Mouse (Mus musculus) liver, postnatal 0 days (tissue): ENCODE results near the gene Apeh. TPM values are rescaled to one million over a fixed set of nuclear protein-coding genes. Genes with fewer than 3 reads are reported as not detected.
A peak's percentile ranks its signal among the peaks of the same experiment; 100 is the strongest.

ENCODE experiments used
- ATAC-seq: fragments of 200-750 bp; cut with Nextera tagmentation; 2 replicates; pipeline ENCODE4 v1.8.0; 2017; ENCODE audit warnings: mild to moderate bottlenecking, moderate library complexity
- DNase-seq: peaks from one replicate; pipeline ENCODE4 v3.0.0-alpha.2; 2016
- H3K27ac ChIP-seq: fragments of 300-500 bp; sonication (generic); 2 replicates; pipeline ENCODE4 v1.5.1; 2014; ENCODE audit warnings: antibody characterized with exemption, moderate library complexity, mild to moderate bottlenecking, low read depth
- H3K27me3 ChIP-seq: fragments of 300-500 bp; sonication (generic); 2 replicates; pipeline ENCODE4 v1.6.1; 2014; ENCODE audit warnings: low read length, control low read depth, mixed read lengths; ENCODE audit not compliant: insufficient read depth
- H3K36me3 ChIP-seq: fragments of 300-500 bp; sonication (generic); replicated peaks from 2 replicates; pipeline ENCODE4 v1.6.1; 2014; ENCODE audit warnings: mild to moderate bottlenecking, control low read depth, low read length, moderate library complexity, mixed read lengths; ENCODE audit not compliant: insufficient read depth
- H3K4me1 ChIP-seq: fragments of 300-500 bp; sonication (generic); 2 replicates; pipeline ENCODE4 v1.6.1; 2014; ENCODE audit warnings: antibody characterized with exemption, mild to moderate bottlenecking, control low read depth; ENCODE audit not compliant: insufficient read depth
- H3K4me2 ChIP-seq: fragments of 300-500 bp; sonication (generic); 2 replicates; pipeline ENCODE4 v1.6.1; 2014; ENCODE audit warnings: low read depth, mild to moderate bottlenecking, low read length, moderate library complexity, mixed read lengths
- H3K4me3 ChIP-seq: fragments of 300-500 bp; sonication (generic); 2 replicates; pipeline ENCODE4 v1.5.1; 2014; ENCODE audit warnings: low read depth, low read length
- H3K9ac ChIP-seq: fragments of 300-500 bp; sonication (generic); replicated peaks from 2 replicates; pipeline ENCODE4 v1.6.1; 2014; ENCODE audit warnings: mild to moderate bottlenecking, moderate library complexity
- H3K9me3 ChIP-seq: fragments of 300-500 bp; sonication (generic); 2 replicates; pipeline ENCODE4 v1.6.1; 2016; ENCODE audit warnings: mild to moderate bottlenecking, control low read depth, low read length, mixed read lengths
- CTCF ChIP-seq: sonication (generic); IDR thresholded peaks from 2 replicates; pipeline ENCODE4 v1.5.1; 2016; ENCODE audit warnings: antibody characterized with exemption, low read depth
- EP300 ChIP-seq: IDR thresholded peaks from 2 replicates; pipeline ENCODE4 v1.6.1; 2016; ENCODE audit warnings: antibody characterized with exemption, low read depth, mild to moderate bottlenecking
- WGBS: fragments of 180-500 bp; shearing (Covaris S2); extraction: QIAGEN DNeasy Blood & Tissue Kit; methylation state at CpG from one replicate; pipeline ENCODE4 v1.1.7; 2014; ENCODE audit not compliant: insufficient replicate concordance; 5-methylcytosine and 5-hydroxymethylcytosine counted together
- polyA plus RNA-seq: library from polyadenylated mRNA; unstranded; fragments of >200 nt; fragmentation: Nextera tagmentation; extraction: Ambion mirVana; gene quantifications from 2 replicates; pipeline ENCODE4 v1.2.1, GENCODE M21; 2015

The Apeh gene
- polyA plus RNA-seq, 1 experiment from 2014 or later: 75.2 TPM

DNA sequence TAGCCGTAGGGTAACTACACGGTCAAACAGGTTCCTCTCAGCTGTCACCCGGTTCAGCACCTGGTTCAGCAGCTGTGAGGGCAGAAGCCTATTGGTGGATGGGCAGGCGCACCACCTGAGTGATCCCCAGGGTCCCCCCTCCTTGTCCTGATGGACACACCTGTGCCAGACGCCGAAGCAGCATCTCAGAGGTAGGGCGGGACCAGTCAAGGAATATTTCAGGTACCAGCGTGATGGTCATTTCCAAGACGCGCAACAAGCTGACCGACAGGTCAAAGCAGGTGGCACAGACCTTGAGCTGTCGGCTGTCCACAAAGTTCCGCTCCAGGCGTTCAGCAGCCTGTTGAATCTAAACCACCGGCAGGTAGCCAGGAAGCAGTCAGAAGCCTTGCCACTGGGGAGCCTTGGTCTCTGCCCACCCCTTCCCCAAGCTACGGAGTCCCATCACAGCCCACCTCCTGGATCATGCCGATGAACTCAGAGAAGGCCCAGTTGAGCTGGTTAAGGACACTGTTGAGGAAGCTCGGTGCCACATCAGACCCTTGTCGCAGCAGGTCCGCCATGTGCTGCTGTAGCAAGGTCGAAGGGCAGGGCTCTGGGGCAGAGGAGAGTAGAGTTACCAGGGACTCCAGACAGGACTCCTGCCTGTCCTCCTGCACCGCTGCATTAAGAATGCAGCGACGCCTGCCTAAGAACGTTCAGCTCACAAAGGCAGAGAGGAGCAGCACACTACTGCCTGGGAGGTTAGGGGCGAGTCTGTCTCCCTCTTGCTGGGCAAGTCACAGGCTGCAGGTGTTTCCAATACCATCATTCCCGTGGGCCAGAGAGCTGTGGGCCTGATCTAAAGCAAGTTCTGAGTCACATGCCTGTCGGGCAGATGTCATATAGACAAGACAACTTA is 37.8 kb downstream of the Apeh start:
- no peak for TF ChIP-seq CTCF
- no peak for TF ChIP-seq EP300
- Histone ChIP-seq H3K4me3 (no peak overlapping the region), H3K4me1 (peaks cover 4% of the 10 kb centered on the region; the same call in 1 of the 2 replicates), H3K27ac (no peak overlapping the region), H3K4me2 (no peak overlapping the region), H3K36me3 (peaks cover 90% of the 10 kb centered on the region), H3K9ac (no peak overlapping the region), H3K9me3 (no peaks in the 10 kb centered on the region), H3K27me3 (no peaks in the 10 kb centered on the region)
- DNase-seq (no peak), ATAC-seq (no peak)
- WGBS: 91% methylated on average over 28 of the region's 28 CpGs

DNA sequence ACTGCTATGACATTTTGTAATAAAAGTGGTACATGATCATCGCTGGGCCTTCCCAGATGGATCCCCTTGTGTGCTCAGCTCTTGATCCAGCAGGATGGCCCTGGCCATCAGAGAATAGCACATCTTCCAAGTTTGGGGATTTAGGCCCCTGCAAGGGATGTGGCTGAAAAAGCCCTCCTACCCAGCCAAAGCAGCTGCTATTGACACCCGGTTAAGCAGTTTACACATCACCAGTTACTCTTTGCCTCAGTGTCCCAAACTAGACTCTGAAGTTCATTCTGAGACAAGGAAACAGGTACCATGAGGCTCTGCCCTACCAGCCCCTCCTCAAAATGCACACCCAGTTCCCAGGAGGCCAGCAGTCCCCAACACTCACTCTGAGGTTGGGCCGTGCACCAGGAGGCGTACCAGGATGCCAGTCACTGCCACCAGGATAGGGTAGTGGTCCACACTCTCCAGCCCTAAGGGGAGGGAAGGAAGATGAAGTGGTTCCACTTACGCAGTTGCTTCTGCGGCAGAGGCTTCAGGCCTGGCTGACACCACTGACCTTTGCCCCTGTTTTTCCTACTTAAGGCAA is 38.7 kb downstream of the Apeh start:
- Histone ChIP-seq H3K4me1 (peaks cover 4% of the 10 kb centered on the region; the same call in 1 of the 2 replicates), H3K9ac (no peak overlapping the region), H3K27me3 (no peaks in the 10 kb centered on the region), H3K4me3 (no peak overlapping the region), H3K36me3 (peaks cover 90% of the 10 kb centered on the region), H3K4me2 (no peak overlapping the region), H3K9me3 (no peaks in the 10 kb centered on the region), H3K27ac (no peak overlapping the region)
- WGBS: 91% methylated on average over 6 of the region's 6 CpGs
- ATAC-seq: no peak
- DNase-seq: no peak
- TF ChIP-seq EP300 (no peak), CTCF (no peak)

GRCm38 (mm10) chr9:108055061-108055460 is 39.3 kb downstream of the Apeh start:
- TF ChIP-seq CTCF: no peak
- TF ChIP-seq EP300: no peak
- Histone ChIP-seq H3K4me3 (no peak overlapping the region), H3K4me2 (no peak overlapping the region), H3K4me1 (peaks cover 5% of the 10 kb centered on the region), H3K27me3 (no peaks in the 10 kb centered on the region), H3K27ac (no peak overlapping the region), H3K36me3 (peaks cover 88% of the 10 kb centered on the region), H3K9me3 (no peaks in the 10 kb centered on the region), H3K9ac (no peak overlapping the region)
- ATAC-seq (no peak), DNase-seq (no peak)
- WGBS: 36% methylated on average over 1 of the region's 1 CpGs

GRCm38 (mm10) chr9:108054331-108055040 is 39.9 kb downstream of the Apeh start:
- no peaks in the 10 kb centered on the region for H3K27me3 ChIP-seq
- 89% methylated on average over 22 of the region's 22 CpGs for WGBS
- no peak overlapping the region for H3K27ac ChIP-seq
- TF ChIP-seq CTCF (no peak), EP300 (no peak)
- ATAC-seq: no peak
- no peak overlapping the region for H3K4me2 ChIP-seq
- H3K9me3 ChIP-seq: no peaks in the 10 kb centered on the region
- H3K4me3 ChIP-seq: no peak overlapping the region
- H3K4me1 ChIP-seq: peaks cover 10% of the 10 kb centered on the region
- peaks cover 82% of the 10 kb centered on the region for H3K36me3 ChIP-seq
- no peak overlapping the region for H3K9ac ChIP-seq
- DNase-seq: peak; percentile 17

GRCm38 (mm10) chr9:108053665-108054225 is 40.7 kb downstream of the Apeh start:
- H3K36me3 ChIP-seq: peaks cover 74% of the 10 kb centered on the region
- H3K27ac ChIP-seq: no peak overlapping the region
- H3K4me1 ChIP-seq: peaks cover 10% of the 10 kb centered on the region
- no peak for DNase-seq
- no peak overlapping the region for H3K4me3 ChIP-seq
- H3K9me3 ChIP-seq: no peaks in the 10 kb centered on the region
- WGBS: 89% methylated on average over 15 of the region's 15 CpGs
- H3K9ac ChIP-seq: no peak overlapping the region
- H3K4me2 ChIP-seq: no peak overlapping the region
- no peaks in the 10 kb centered on the region for H3K27me3 ChIP-seq
- no peak for ATAC-seq
- TF ChIP-seq EP300 (no peak), CTCF (no peak)
